Mouse (Mus musculus) cerebellum, adult 8-10 months (tissue): ENCODE data around the gene Gpr179.

ENCODE experiments used
- DNase-seq: peaks from one replicate; pipeline ENCODE4 v3.0.0; 2022

Gpr179 gene

GRCm38 (mm10) chr11:97352027-97352684 is at the start of gene Gpr179:
Gene Gpr179, minus strand, starts transcription at chr11:97352077.
- DNase-seq = no peak

- peak; percentile 74 for DNase-seq
Measured at GRCm38 (mm10) chr11:97401082-97401481, 49.2 kb upstream of the Gpr179 start.

- DNase-seq = peak; percentile 84
Measured at GRCm38 (mm10) chr11:97399958-97400710, 48.3 kb upstream of the Gpr179 start.

- DNase-seq = no peak
Measured at GRCm38 (mm10) chr11:97398506-97398905, 46.6 kb upstream of the Gpr179 start.

GRCm38 (mm10) chr11:97394146-97394545 is 42.3 kb upstream of the Gpr179 start:
- DNase-seq = no peak

GRCm38 (mm10) chr11:97393658-97394057 is 41.8 kb upstream of the Gpr179 start:
- no peak for DNase-seq

GRCm38 (mm10) chr11:97389127-97389526 is 37.2 kb upstream of the Gpr179 start:
- no peak for DNase-seq

- DNase-seq = no peak
Measured at GRCm38 (mm10) chr11:97387811-97388210, 35.9 kb upstream of the Gpr179 start.

- no peak for DNase-seq
Measured at GRCm38 (mm10) chr11:97383764-97384163, 31.9 kb upstream of the Gpr179 start.

GRCm38 (mm10) chr11:97383017-97383416 is 31.1 kb upstream of the Gpr179 start:
- DNase-seq = no peak

GRCm38 (mm10) chr11:97380036-97380435 is 28.2 kb upstream of the Gpr179 start:
- no peak for DNase-seq

GRCm38 (mm10) chr11:97373402-97373801 is 21.5 kb upstream of the Gpr179 start:
- no peak for DNase-seq

- peak; percentile 53 for DNase-seq
Measured at GRCm38 (mm10) chr11:97372159-97372864, 20.4 kb upstream of the Gpr179 start.

- DNase-seq = peak; percentile 91
Measured at GRCm38 (mm10) chr11:97370329-97371091, 18.6 kb upstream of the Gpr179 start.

GRCm38 (mm10) chr11:97368501-97368900 is 16.6 kb upstream of the Gpr179 start:
- DNase-seq = peak; percentile 53

- no peak for DNase-seq
Measured at GRCm38 (mm10) chr11:97365556-97365955, 13.7 kb upstream of the Gpr179 start.

- no peak for DNase-seq
Measured at GRCm38 (mm10) chr11:97363644-97363995, 11.7 kb upstream of the Gpr179 start.

GRCm38 (mm10) chr11:97362943-97363643 is 11.2 kb upstream of the Gpr179 start:
- DNase-seq = no peak

- DNase-seq = peak; percentile 51
Measured at GRCm38 (mm10) chr11:97362649-97362942, 10.7 kb upstream of the Gpr179 start.

GRCm38 (mm10) chr11:97361948-97362648 is 10.2 kb upstream of the Gpr179 start, which contains the start of gene Socs7:
Gene Socs7, plus strand, starts transcription at chr11:97362551.
- peak; percentile 92 for DNase-seq

GRCm38 (mm10) chr11:97357663-97358062 is 5.8 kb upstream of the Gpr179 start:
- peak; percentile 81 for DNase-seq

- DNase-seq = no peak
Measured at GRCm38 (mm10) chr11:97355247-97355646, 3.4 kb upstream of the Gpr179 start.
